Mouse (Mus musculus) MEL (cell line): Measurements from ENCODE around the gene Snrpc. TPM values are rescaled to one million over a fixed set of nuclear protein-coding genes. Genes with fewer than 3 reads are reported as not detected.
A peak's percentile ranks its signal among the peaks of the same experiment; 100 is the strongest.

Experiments used
- DNase-seq: peaks from one replicate; pipeline ENCODE4 v3.0.0; 2011; ENCODE audit warnings: low read depth, low spot score
- H3K27ac ChIP-seq: 2 replicates; pipeline ENCODE4 v1.5.1; 2012; ENCODE audit warnings: low read depth, mild to moderate bottlenecking, control low read depth, low read length, moderate library complexity; ENCODE audit not compliant: control insufficient read depth
- H3K27me3 ChIP-seq, 2 experiments: fragments of 150-350 bp in 1 of 2; sonication (generic) in 1 of 2; 2 replicates each; pipeline ENCODE4 v1.6.1; 2012; ENCODE audit warnings: low read length in 2 of 2, mild to moderate bottlenecking in 2 of 2, improper control_type of control experiment in 1 of 2, moderate library complexity in 1 of 2; ENCODE audit not compliant: insufficient read depth in 2 of 2, control insufficient read depth in 1 of 2
- H3K36me3 ChIP-seq, 2 experiments: 2 replicates each; pipeline ENCODE4 v1.6.1; 2012 to 2014; ENCODE audit warnings: low read length in 2 of 2, improper control_type of control experiment in 1 of 2, inconsistent platforms in 1 of 2, mild to moderate bottlenecking in 1 of 2; ENCODE audit not compliant: insufficient read depth in 2 of 2, control insufficient read depth in 1 of 2
- H3K4me1 ChIP-seq, 2 experiments: fragments of 150-350 bp in 1 of 2; sonication (generic) in 1 of 2; 2 replicates each; pipeline ENCODE4 v1.6.1; 2012; ENCODE audit warnings: low read length in 2 of 2, improper control_type of control experiment in 1 of 2, mild to moderate bottlenecking in 1 of 2; ENCODE audit not compliant: insufficient read depth in 2 of 2, control insufficient read depth in 1 of 2
- H3K4me3 ChIP-seq, 2 experiments: fragments of 150-350 bp in 1 of 2; sonication (generic) in 1 of 2; 2 replicates each; pipeline ENCODE4 v1.5.1; 2012; ENCODE audit warnings: low read depth in 2 of 2, low read length in 2 of 2, mild to moderate bottlenecking in 2 of 2, moderate library complexity in 2 of 2, control low read depth in 1 of 2, improper control_type of control experiment in 1 of 2; ENCODE audit not compliant: control insufficient read depth in 1 of 2, insufficient read depth in 1 of 2
- H3K79me2 ChIP-seq: 2 replicates; pipeline ENCODE4 v1.6.1; 2012; ENCODE audit warnings: mild to moderate bottlenecking, low read length, moderate library complexity; ENCODE audit not compliant: control insufficient read depth, poor library complexity, insufficient read depth
- H3K9ac ChIP-seq: 2 replicates; pipeline ENCODE4 v1.6.1; 2012; ENCODE audit warnings: low read depth, mild to moderate bottlenecking, control low read depth, low read length, moderate library complexity; ENCODE audit not compliant: control insufficient read depth, poor library complexity, severe bottlenecking
- H3K9me3 ChIP-seq: fragments of 150-350 bp; sonication (generic); replicated peaks from 2 replicates; pipeline ENCODE4 v1.6.1; 2012; ENCODE audit warnings: mild to moderate bottlenecking, low read length, improper control_type of control experiment, moderate library complexity; ENCODE audit not compliant: insufficient read depth
- BHLHE40 ChIP-seq: IDR thresholded peaks from 2 replicates; pipeline ENCODE4 v1.6.1; 2012; ENCODE audit warnings: low read depth, mild to moderate bottlenecking, inconsistent platforms, low read length, improper control_type of control experiment, borderline replicate concordance
- CHD1 ChIP-seq: IDR thresholded peaks from 2 replicates; pipeline ENCODE4 v1.6.1; 2012; ENCODE audit warnings: low read depth, mild to moderate bottlenecking, inconsistent platforms, low read length, improper control_type of control experiment
- E2F4 ChIP-seq: IDR thresholded peaks from 2 replicates; pipeline ENCODE4 v1.6.1; 2011; ENCODE audit warnings: low read depth, low read length, improper control_type of control experiment, borderline replicate concordance
- ELF1 ChIP-seq: IDR thresholded peaks from 2 replicates; pipeline ENCODE4 v1.6.1; 2014; ENCODE audit warnings: low read depth, mild to moderate bottlenecking, inconsistent platforms, low read length, improper control_type of control experiment, moderate library complexity
- EP300 ChIP-seq, 2 experiments: IDR thresholded peaks; 2 replicates each; pipeline ENCODE4 v1.6.1; 2011; ENCODE audit warnings: improper control_type of control experiment in 2 of 2, low read length in 2 of 2, low read depth in 1 of 2, mild to moderate bottlenecking in 1 of 2
- ETS1 ChIP-seq: IDR thresholded peaks from 2 replicates; pipeline ENCODE4 v1.6.1; 2012; ENCODE audit warnings: low read depth, mild to moderate bottlenecking, inconsistent platforms, low read length, improper control_type of control experiment, moderate library complexity
- GABPA ChIP-seq: IDR thresholded peaks from 2 replicates; pipeline ENCODE4 v1.6.1; 2012; ENCODE audit warnings: low read depth, mild to moderate bottlenecking, inconsistent platforms, low read length, improper control_type of control experiment, moderate library complexity
- GATA1 ChIP-seq: IDR thresholded peaks from 2 replicates; pipeline ENCODE4 v1.6.1; 2011; ENCODE audit warnings: low read depth, low read length, improper control_type of control experiment
- KAT2A ChIP-seq: conservative IDR thresholded peaks from 2 replicates; pipeline ENCODE4 v1.6.1; 2012; ENCODE audit warnings: low read depth, low read length, improper control_type of control experiment, inconsistent platforms
- MAX ChIP-seq: IDR thresholded peaks from 2 replicates; pipeline ENCODE4 v1.6.1; 2011; ENCODE audit warnings: low read length, improper control_type of control experiment
- MAZ ChIP-seq: IDR thresholded peaks from 2 replicates; pipeline ENCODE4 v1.6.1; 2012; ENCODE audit warnings: low read depth, mild to moderate bottlenecking, inconsistent platforms, low read length, improper control_type of control experiment
- MEF2A ChIP-seq: IDR thresholded peaks from 2 replicates; pipeline ENCODE4 v1.6.1; 2014; ENCODE audit warnings: low read depth, mild to moderate bottlenecking, inconsistent platforms, low read length, improper control_type of control experiment; ENCODE audit not compliant: poor library complexity, insufficient replicate concordance, severe bottlenecking; ENCODE audit errors: extremely low read depth
- MXI1 ChIP-seq: IDR thresholded peaks from 2 replicates; pipeline ENCODE4 v1.6.1; 2011; ENCODE audit warnings: mild to moderate bottlenecking, low read depth, low read length, improper control_type of control experiment
- MYB ChIP-seq: IDR thresholded peaks from 2 replicates; pipeline ENCODE4 v1.6.1; 2011; ENCODE audit warnings: mild to moderate bottlenecking, low read depth, low read length, improper control_type of control experiment
- MYC ChIP-seq: IDR thresholded peaks from 2 replicates; pipeline ENCODE4 v1.6.1; 2011; ENCODE audit warnings: low read depth, mild to moderate bottlenecking, low read length, improper control_type of control experiment, moderate library complexity
- NELFE ChIP-seq: IDR thresholded peaks from 2 replicates; pipeline ENCODE4 v1.6.1; 2011; ENCODE audit warnings: low read depth, low read length, improper control_type of control experiment
- NRF1 ChIP-seq: IDR thresholded peaks from 2 replicates; pipeline ENCODE4 v1.6.1; 2014; ENCODE audit warnings: low read depth, mild to moderate bottlenecking, inconsistent platforms, low read length, improper control_type of control experiment, moderate library complexity; ENCODE audit not compliant: poor library complexity, insufficient read depth, severe bottlenecking
- POLR2A ChIP-seq, 2 experiments: IDR thresholded peaks; 2 replicates each; pipeline ENCODE4 v1.6.1; 2011 to 2012; ENCODE audit warnings: low read length in 2 of 2, mild to moderate bottlenecking in 2 of 2, control low read depth in 1 of 2, improper control_type of control experiment in 1 of 2, low read depth in 1 of 2, moderate library complexity in 1 of 2; ENCODE audit not compliant: control insufficient read depth in 1 of 2, insufficient read depth in 1 of 2, poor library complexity in 1 of 2
- POLR2AphosphoS2 ChIP-seq: IDR thresholded peaks from 2 replicates; pipeline ENCODE4 v1.6.1; 2011; ENCODE audit warnings: low read length, improper control_type of control experiment
- RCOR1 ChIP-seq: IDR thresholded peaks from 2 replicates; pipeline ENCODE4 v1.6.1; 2012; ENCODE audit warnings: low read depth, mild to moderate bottlenecking, inconsistent platforms, low read length, improper control_type of control experiment
- SIN3A ChIP-seq: IDR thresholded peaks from 2 replicates; pipeline ENCODE4 v1.6.1; 2012; ENCODE audit warnings: low read length, improper control_type of control experiment, inconsistent platforms
- TAL1 ChIP-seq: IDR thresholded peaks from 2 replicates; pipeline ENCODE4 v1.6.1; 2012; ENCODE audit warnings: mild to moderate bottlenecking, inconsistent platforms, low read length, moderate library complexity, mixed read lengths
- TBP ChIP-seq: IDR thresholded peaks from 2 replicates; pipeline ENCODE4 v1.8.0; 2011; ENCODE audit warnings: low read depth, low read length, improper control_type of control experiment
- TCF12 ChIP-seq: IDR thresholded peaks from 2 replicates; pipeline ENCODE4 v1.6.1; 2014; ENCODE audit warnings: low read depth, mild to moderate bottlenecking, inconsistent platforms, low read length, improper control_type of control experiment, moderate library complexity
- USF1 ChIP-seq: IDR thresholded peaks from 2 replicates; pipeline ENCODE4 v1.6.1; 2014; ENCODE audit warnings: low read depth, mild to moderate bottlenecking, inconsistent platforms, low read length, improper control_type of control experiment, moderate library complexity
- USF2 ChIP-seq, 2 experiments: IDR thresholded peaks; 2 replicates each; pipeline ENCODE4 v1.6.1; 2011 to 2012; ENCODE audit warnings: improper control_type of control experiment in 2 of 2, low read length in 2 of 2, borderline replicate concordance in 1 of 2, inconsistent platforms in 1 of 2, low read depth in 1 of 2, mild to moderate bottlenecking in 1 of 2; ENCODE audit not compliant: insufficient read depth in 1 of 2
- ZC3H11A ChIP-seq: IDR thresholded peaks from 2 replicates; pipeline ENCODE4 v1.6.1; 2012; ENCODE audit warnings: low read depth, mild to moderate bottlenecking, inconsistent platforms, low read length, improper control_type of control experiment
- ZMIZ1 ChIP-seq: IDR thresholded peaks from 2 replicates; pipeline ENCODE4 v1.6.1; 2012; ENCODE audit warnings: low read depth, mild to moderate bottlenecking, inconsistent platforms, low read length, improper control_type of control experiment, moderate library complexity
- ZNF384 ChIP-seq: IDR thresholded peaks from 2 replicates; pipeline ENCODE4 v1.6.1; 2012; ENCODE audit warnings: low read depth, mild to moderate bottlenecking, inconsistent platforms, low read length, improper control_type of control experiment
- polyA plus RNA-seq, 2 experiments: library from polyadenylated mRNA; stranded (reverse) in 1 of 2; unstranded in 1 of 2; fragments of >175 nt in 1 of 2; fragments of >200 nt in 1 of 2; gene quantifications; 2 replicates each; pipeline versions ENCODE4 v1.2.1 to v1.2.4; 2012; ENCODE audit warnings: low replicate concordance in 2 of 2, low read depth in 1 of 2; ENCODE audit not compliant: insufficient read length in 2 of 2, insufficient read depth in 1 of 2, missing spikeins in 1 of 2
- total RNA-seq: library from RNA; depleted of rRNA; stranded (reverse); fragments of 300-350 nt; gene quantifications from 2 replicates; pipeline ENCODE4 v1.2.3, GENCODE M21; 2012

The Snrpc gene
- total and polyA plus RNA-seq, 3 experiments, result 217 to 227 TPM; not detected in 1

DNA sequence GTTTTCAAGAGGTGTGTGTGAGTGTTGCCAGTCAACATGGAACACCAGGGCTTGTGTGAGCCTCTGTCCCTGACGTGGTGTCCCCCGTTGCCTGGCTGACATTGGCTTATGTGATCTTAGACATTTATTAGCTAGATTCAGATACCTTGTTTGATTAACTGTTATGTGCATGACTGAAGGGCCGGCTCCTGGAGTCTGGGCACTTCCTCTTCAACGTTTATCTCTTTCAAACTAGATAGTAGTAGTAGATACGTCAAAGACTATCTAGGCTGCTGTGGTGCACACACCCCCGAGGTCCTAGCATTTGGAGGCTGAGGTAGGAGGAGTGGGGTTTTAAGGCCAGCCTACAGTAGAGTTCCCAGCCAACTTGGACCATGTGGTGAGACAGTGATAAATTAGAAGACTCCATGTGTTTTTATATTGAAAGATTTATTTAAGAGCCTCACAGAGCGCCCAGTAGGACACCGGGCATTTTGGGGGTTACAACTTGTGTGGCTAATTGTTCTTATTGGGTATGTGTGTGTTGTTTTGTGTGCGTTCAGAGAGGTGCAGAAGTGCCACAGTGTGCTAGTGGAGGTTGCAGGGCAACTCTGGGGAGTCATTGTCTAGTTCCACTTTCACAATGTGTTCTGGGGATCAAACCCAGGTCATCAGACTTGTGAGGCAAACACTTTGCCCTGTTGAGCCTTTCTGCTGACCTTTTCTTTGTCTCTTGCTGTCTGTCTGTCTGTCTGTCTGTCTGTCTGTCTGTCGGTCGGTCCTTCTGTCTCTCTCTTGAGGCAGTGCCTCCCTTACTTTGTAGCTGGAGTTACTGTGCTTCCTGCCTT lies 19.9 kb downstream of the Snrpc start (continued):
- TF ChIP-seq USF2 (IDR thresholded peaks at IDR 0.05; ENCODE audit: borderline replicate concordance in 1 of 2, insufficient read depth in 1 of 2, low read depth in 1 of 2, low read length in 2 of 2) (no peak), ELF1 (peak; percentile 62; the same call in 1 of the 2 replicates), MAX (peak; percentile 65), NELFE (no peak)

DNA sequence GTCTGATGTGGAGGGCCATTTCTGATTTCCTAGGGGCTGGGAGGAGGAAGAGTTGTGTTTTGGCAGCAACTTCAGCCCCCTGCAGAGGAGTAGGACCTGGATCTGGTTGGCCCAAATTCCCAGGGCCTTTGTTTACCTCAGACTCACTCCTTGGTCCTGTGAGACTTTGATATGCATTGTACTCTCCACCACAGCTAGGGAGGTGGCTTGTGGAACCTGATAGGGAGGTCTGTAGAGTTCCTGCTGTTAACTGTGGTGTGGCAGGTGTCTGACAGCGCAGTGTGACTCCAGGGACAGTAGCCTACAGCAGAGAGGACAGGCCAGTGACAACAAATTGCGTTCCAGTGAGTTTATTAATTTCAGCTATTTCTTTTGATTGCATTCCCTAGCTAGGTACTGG lies 21.2 kb downstream of the Snrpc start:
- DNase-seq, result peak; percentile 70
- Histone ChIP-seq H3K27ac (peak overlapping the region; percentile 82), H3K9me3 (no peaks in the 10 kb centered on the region), H3K4me1 (peaks cover 16 to 23% of the 10 kb centered on the region in 2 experiments), H3K4me3 (peak overlapping the region; percentile 75 to 97), H3K27me3 (no peaks in the 10 kb centered on the region), H3K9ac (peak overlapping the region; percentile 86), H3K79me2 (peaks cover 72% of the 10 kb centered on the region), H3K36me3 (peaks cover 2 to 19% of the 10 kb centered on the region in 2 experiments)
- TF ChIP-seq NELFE, result no peak
- peak; percentile 82 for TF ChIP-seq TAL1
- no peak for TF ChIP-seq POLR2AphosphoS2
- no peak for TF ChIP-seq ZC3H11A
- no peak for TF ChIP-seq ZMIZ1
- no peak for TF ChIP-seq ELF1
- no peak for TF ChIP-seq USF2 (IDR thresholded peaks at IDR 0.05; ENCODE audit: borderline replicate concordance in 1 of 2, insufficient read depth in 1 of 2, low read depth in 1 of 2, low read length in 2 of 2)
- TF ChIP-seq MYC, result no peak
- 0 out of 2 replicates have a peak, but pooled peaks have one; percentile 9 for TF ChIP-seq USF1
- no peak for TF ChIP-seq POLR2A (IDR thresholded peaks at IDR 0.05; ENCODE audit: control insufficient read depth in 1 of 2, insufficient read depth in 1 of 2, low read depth in 1 of 2, low read length in 2 of 2, poor library complexity in 1 of 2)
- TF ChIP-seq E2F4, result no peak
- TF ChIP-seq BHLHE40, result peak; percentile 5; the same call in 1 of the 2 replicates
- peak; percentile 70 to 85 for TF ChIP-seq EP300 (IDR thresholded peaks at IDR 0.05; ENCODE audit: low read depth in 1 of 2, low read length in 2 of 2)
- TF ChIP-seq MAZ, result no peak
- peak; percentile 89 for TF ChIP-seq TCF12
- no peak for TF ChIP-seq KAT2A
- TF ChIP-seq ZNF384, result no peak
- TF ChIP-seq MXI1, result peak; percentile 56
- TF ChIP-seq SIN3A, result peak; percentile 69
- peak; percentile 49; the same call in 1 of the 2 replicates for TF ChIP-seq RCOR1
- TF ChIP-seq TBP, result no peak
- TF ChIP-seq MEF2A, result no peak
- no peak for TF ChIP-seq NRF1
- peak; percentile 48; the same call in 1 of the 2 replicates for TF ChIP-seq MYB
- TF ChIP-seq GABPA, result no peak
- no peak for TF ChIP-seq CHD1
- peak; percentile 46; the same call in 1 of the 2 replicates for TF ChIP-seq MAX
- peak; percentile 46; the same call in 1 of the 2 replicates for TF ChIP-seq GATA1
- peak; percentile 76 for TF ChIP-seq ETS1
- TF ChIP-seq, all 39 proteins: peak for 12
